Mouse (Mus musculus): ENCODE results near the gene Tcf3.

The Tcf3 gene

DNA sequence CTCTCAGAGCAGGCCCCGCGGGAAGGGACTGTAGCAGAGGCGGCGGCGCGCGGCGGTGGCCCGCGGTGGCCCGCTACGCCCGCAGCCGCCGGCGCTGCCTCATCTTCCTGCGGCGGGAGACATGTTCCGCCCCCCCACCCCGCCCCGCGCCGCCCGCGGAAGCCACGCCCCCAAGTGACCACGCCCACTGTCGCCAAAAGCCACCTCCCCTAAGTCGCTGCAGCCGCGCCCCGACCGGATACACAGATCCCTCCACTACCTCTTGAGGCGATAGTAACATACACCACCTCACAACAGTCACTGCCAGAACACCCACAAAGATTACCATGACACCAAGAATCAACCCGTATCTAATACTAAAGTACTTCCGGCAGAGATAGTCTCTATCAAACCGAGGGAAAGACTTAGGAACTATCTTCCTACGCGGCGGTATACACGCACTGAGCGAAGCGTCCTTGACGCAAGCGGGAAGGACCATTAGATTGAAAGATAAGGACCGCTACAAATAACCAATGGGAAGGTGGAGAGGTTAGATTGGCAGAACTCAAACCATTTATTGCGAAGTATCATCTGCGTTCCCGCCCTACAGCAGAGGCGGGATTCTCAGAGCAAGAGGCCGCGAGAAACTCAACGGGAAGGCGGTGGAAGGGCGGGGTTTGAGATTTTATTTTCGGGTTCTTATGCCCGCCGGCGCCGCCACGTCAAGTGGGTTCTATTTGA is at the start of gene Tcf3:
Gene Tcf3, minus strand, starts transcription at position 135 of the 720 bp plus-strand sequence.
- peak; percentile 89 to 93 for DNase-seq (ENCODE audit: low spot score in 2 of 2)

DNA sequence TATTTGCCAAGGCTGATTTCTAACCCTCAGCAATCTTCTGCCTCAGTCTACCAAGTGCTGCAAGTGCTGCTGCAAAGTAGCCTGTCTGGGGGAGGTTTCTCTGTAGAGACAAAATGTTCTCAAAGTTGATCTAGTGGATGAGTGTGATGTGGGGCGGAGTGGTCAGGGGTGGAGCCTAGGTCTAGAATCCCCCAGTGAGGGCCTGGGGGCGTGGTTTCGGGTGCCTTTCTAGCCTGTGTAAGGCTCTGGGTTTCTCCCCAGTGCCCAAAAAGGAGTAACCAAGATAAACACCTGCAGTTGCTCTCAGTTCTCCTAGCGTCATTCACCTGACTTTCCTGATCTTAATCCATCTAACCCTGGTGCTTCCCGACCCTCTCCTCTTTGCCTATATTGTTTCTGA is 47.6 kb upstream of the Tcf3 start:
- no peak for DNase-seq (ENCODE audit: low spot score in 2 of 2)

DNA sequence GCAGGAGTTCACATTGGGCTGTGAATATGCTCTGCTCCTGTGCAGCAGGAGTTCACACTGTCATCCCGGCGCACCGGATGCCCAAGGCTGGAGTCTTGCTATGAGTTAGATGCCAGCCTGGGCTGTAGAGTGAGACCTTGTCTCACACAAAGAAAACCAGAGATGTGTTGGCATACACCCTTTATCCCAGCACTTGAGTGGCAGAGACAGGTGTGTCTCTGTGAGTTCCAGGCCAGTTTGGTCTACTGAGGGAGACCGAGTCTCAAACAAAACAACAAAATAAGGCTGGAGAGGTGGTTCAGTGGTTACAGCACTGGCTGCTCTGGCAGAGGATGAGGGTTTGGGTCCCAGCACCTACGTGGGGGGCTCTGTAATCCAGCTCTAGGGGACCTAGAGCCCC is 45.1 kb upstream of the Tcf3 start:
- DNase-seq (ENCODE audit: low spot score in 2 of 2) = no peak

DNA sequence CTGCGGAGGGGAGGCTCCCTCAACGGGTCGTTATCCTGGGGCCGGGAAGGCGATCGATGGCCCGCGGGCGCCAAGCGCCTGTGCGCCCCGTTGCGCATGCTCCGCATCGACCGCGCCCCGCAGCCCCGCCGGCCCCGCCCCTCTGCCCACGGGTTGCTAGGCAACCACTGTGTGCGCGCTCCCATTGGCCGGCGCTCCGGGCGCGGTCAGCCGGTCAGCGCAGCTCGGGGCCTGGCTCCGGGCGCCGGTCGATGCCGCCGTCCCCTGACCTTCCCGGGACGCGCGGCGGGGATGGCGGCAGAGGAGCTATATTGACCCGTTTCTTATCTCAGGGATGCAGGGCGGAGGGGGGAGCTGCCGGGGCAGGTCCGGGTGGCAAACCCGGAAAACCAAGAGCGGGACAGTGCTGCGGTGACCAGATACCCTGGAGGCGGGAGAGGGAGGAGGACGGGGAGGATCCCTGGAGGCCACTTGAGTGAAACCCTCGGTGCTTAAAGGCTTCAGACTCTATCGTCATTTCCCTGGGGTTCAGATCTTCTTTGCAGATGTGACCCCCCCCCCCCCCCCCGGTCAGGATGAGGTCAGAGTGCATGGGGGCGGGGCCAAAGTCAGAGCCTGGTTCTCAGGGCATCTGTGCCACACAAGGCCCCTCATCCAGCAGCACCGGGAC is 42.0 kb upstream of the Tcf3 start:
- peak; percentile 64 to 81 for DNase-seq (ENCODE audit: low spot score in 2 of 2)

GRCm38 (mm10) chr10:80465066-80465465 is 31.6 kb upstream of the Tcf3 start:
- DNase-seq (ENCODE audit: low spot score in 2 of 2) = no peak

DNA sequence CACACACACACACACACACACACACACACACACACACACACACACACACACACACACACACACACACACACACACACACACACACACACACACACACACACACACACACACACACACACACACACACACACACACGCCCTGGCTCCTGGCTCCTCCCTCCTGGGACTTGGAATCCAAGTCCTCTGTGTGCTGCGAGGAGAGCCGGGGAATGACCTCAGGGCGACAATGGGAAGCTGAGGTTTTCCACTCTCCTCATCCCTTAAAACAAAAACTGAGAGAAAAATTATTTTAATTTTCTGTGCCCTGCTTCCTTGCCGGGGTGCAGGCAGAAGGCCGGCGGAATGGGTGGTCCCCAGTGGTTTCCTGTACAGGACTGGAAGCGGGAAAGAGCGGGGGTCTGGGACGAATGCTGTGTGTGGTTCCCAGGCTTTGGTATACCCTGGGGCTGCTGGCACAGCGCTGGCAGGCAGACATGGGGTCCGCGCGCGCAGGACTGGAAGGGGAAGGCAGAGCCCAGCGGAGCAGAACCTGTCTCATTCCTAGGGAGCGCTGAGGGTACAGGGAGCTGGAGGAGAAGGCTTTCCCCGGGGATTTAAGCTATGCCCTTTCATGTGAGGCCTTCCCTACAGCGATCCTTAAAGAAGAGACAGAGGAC is 31.1 kb upstream of the Tcf3 start:
- no peak for DNase-seq (ENCODE audit: low spot score in 2 of 2)

- DNase-seq (ENCODE audit: low spot score in 2 of 2) = no peak
Measured at GRCm38 (mm10) chr10:80461346-80461745, 27.9 kb upstream of the Tcf3 start.

GRCm38 (mm10) chr10:80460324-80460723 is 26.9 kb upstream of the Tcf3 start:
- no peak for DNase-seq (ENCODE audit: low spot score in 2 of 2)

DNA sequence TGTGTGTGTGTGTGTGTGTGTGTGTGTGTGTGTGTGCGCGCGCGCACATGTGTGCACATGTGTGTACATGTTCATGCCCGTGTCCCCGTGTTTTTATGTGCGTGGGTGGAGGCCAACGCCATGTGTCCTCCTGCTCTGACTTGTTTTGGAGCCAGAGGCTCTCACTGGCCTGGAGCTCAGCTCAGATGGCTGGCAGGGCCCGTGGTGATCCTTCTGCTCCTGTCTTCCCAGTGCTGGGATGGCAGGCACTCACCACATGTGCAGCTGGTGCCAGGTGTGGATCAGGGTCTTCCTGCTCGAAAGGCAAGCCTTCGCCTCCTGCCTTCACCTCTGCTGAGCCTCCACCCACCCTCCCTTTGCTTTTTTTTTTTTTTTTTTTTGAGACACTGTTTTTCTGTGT is 26.2 kb upstream of the Tcf3 start:
- no peak for DNase-seq (ENCODE audit: low spot score in 2 of 2)

DNA sequence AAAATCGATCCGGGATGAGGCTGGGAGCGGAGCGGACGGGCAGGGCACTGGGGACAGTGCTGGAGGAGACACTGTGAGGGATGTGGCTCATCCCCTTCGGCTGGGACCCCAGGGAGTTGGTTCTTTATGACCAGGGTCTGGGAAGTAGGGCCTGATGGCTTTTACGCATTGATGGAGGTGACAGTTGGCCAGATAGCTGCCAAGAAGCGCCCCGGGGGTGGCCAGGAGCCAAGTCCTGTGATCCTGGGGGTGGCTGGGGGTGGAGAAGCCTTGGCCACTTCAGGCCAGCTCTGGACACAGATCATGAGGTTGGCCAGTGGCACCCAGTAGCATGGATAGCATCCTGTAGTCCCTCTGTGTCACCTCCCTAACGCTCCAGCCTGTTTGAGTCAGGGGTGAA is 25.8 kb upstream of the Tcf3 start:
- DNase-seq (ENCODE audit: low spot score in 2 of 2) = no peak

GRCm38 (mm10) chr10:80455697-80456096 is 22.2 kb upstream of the Tcf3 start:
- no peak for DNase-seq (ENCODE audit: low spot score in 2 of 2)

DNA sequence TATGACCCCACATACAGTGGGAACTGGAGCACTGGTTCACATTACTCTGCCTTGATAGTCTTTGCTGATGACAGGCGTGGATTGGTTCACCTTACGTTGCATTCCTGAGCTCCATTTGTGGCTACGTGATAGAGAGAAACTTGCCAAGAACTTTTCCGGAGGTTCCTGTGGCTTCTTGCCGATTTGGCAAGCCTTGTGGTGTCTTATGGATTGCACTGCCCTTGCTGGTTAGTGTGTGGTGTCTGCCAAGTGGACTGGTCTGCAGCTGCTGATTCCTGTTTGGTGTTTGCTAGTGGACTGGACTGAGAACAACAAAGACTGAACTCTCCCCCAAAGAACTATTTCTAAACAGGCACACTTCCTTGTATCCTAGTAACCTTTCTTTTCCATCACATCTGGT is 21.3 kb upstream of the Tcf3 start:
- DNase-seq (ENCODE audit: low spot score in 2 of 2) = no peak

DNA sequence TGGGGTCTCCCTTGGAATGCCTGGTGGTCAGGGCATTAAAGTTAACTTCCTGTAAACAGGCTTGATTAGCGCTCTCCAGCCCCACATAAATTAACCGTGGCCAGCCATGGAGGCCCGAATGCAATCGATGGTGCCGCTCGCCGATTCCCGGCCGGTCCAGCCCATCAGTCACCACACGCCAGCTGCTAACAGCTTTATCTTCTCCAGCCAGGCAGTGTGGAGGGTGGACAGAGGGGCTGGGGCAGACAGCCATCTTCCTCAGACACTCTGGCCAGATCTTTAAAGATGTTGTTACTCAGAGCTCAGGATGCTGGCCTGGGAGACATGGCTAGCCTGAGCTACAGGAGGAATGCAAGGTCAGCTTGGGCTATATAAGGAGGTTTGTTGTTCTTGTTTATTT is 20.2 kb upstream of the Tcf3 start:
- DNase-seq (ENCODE audit: low spot score in 2 of 2) = no peak

DNA sequence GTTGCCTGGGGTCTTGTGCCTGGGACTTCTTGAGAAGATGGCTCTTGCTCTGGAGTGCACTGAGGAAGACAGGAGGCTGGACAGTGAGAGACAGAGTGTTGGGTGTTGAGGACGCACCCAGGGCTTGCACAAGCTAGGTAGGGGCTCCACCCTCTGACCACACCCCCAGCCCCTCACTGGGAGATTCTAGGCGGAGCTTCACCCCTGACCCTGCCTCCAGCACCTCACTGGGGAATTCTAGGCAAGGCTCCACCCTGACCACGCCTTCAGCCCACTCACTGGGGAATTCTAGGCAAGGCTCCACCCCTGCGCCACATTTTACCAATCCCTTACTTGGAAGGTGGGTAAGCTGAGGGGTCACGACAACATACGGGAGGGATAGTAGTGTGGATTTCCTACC is 17.2 kb upstream of the Tcf3 start:
- DNase-seq (ENCODE audit: low spot score in 2 of 2) = no peak

DNA sequence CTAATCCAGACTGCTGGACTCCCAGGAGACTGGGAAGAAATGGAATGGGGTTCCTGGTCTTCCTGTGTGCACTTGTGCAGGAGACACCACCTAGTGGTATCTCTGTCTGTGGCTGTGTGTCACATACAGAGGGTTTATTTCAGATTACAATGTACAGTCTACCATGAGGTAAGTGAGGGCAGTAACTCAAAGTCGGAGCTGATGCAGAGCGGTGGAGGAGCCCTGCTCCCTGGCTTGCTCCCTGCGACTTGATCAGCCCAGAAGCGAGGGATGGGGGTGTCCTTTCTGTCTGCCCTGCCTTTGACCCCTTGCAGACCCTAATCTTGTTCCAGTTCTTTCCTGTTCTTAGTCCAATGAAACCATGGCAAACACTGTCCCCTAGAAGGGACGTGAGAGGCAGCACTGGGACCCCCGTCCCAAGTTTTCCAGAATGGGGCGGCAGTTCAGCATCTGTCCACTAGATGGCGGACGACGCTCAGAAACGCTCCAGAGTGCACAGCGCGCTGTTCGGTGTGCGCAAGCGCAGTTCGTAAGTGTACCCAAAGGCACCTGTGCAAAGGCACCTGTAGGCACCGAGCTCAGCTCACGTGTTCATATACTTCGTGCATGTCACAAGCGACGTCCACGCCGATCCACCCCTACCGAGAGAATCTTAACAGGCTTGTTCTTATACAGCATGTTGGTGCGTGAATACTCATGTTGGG is 12.6 kb upstream of the Tcf3 start:
- DNase-seq (ENCODE audit: low spot score in 2 of 2) = peak; percentile 67 to 70

DNA sequence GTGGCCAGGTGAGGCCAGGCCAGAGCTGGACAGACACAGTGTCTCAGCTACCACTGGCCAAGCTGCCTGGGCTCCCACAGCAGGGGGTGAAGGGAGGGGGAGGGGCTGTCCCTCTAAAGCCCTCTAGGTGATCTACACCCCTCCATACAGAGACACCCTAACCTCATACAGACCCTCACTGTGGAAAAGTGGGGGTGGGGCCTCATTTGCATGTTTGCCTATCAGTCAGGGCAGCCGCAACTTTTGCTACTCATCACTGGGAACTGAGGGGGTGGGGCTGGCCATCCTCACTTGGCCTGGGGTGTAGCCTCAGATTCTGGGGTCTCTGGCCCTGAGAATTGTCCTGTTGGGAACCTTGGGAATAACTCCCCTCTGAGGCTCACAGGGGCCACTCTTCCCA is 11.6 kb upstream of the Tcf3 start:
- no peak for DNase-seq (ENCODE audit: low spot score in 2 of 2)

DNA sequence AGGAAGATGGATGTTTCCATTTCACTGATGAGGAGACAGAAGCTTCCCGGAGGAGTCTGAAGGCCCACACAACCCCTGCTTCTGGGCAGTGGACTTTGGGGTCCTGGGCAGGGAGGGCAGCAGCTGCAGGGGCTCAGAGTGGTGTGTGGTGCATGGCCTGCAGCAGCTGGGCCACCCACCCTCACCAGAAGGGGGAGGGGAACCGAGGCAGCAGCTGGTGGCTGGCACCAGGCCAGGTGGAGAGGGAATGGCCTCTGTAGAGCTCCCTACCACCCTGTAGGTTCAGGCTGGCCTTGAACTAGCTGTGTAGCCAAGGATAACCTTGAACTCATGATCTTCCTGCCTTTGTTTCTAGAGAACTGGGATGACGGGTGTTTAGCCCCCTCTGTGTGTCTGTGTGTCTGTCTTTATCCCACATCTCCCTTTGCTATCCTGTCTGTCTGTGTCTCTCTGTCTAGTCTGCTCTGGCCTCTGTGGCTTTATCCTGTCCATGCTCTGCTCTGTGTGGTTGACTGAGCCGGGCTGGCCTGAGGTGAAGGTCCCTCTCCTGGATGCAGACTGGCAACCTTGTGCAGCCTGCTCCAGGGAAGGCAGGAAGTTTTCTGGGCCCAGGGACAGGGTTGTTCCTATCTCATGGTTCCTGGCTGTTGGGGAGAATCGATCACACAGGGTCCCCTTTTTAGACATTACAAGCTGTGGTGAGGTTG is 11.0 kb upstream of the Tcf3 start:
- DNase-seq (ENCODE audit: low spot score in 2 of 2) = no peak

DNA sequence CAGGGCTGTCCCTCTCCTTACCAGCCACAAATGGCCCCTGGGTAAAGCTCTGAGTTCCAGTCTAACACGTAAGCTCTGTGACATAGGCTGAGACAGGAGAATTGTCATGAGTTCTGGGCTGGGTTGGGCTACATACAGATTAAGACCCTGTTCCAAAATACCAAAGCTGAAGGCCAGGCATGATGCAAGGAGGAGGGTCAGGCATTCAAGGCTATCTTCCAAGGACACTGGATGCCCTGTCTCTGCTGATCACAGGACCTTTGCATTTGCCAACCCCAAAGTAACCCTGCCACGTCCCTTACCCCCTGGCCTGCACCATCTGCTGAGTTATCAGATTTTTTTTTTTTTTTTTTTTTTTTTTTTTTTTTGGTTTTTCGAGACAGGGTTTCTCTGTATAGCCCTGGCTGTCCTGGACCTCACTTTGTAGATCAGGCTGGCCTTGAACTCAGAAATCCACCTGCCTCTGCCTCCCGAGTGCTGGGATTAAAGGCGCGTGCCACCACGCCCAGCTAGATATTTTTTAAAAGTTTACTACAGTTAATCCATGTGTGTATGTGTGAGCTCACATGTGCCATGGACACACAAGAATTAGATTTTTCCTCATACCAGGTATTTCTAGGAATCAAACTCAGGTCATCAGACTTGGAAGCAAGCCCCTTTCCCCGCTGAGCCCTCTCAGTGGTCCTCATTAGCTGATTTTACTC is 10.3 kb upstream of the Tcf3 start:
- DNase-seq (ENCODE audit: low spot score in 2 of 2) = no peak

DNA sequence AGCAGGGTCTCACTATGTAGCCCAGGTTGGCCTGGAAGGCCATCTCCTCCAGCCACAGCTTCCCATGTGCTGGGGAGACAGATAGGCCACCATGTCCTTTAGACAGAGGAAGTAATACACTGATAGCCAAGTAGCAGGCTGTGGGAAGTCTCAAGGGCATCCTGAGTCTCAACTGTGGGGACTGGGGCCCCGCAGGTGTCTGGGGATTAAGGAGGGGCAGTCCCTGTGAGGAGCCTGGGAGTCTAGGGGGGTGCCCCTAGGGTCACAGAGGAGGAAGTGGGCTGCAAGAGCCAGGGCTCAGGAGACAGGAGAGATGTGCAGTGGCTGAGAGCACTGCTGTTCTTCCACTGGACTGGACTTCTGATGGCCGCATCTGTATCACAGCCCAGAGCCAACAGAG is 9.5 kb upstream of the Tcf3 start:
- no peak for DNase-seq (ENCODE audit: low spot score in 2 of 2)

DNA sequence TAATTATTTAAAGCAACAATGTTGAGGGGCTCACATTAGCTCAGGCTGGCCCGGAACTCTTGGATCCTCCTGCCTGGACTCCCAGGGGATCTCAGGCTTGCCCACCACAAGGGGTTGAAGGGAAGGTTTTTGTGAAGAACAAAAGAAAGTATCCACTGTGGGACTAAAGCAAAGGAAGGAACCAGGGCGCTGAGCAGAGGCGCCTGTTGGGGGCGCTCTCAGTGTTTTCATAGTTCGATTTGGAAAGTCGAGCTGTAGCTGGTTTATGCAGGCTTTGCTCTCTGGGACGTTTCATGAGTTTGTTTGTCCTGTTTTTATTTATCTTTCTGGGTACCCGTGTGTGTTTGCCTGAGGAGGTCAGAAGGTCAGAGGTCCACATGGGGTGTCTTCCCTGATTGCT is 8.2 kb upstream of the Tcf3 start:
- DNase-seq (ENCODE audit: low spot score in 2 of 2) = no peak

DNA sequence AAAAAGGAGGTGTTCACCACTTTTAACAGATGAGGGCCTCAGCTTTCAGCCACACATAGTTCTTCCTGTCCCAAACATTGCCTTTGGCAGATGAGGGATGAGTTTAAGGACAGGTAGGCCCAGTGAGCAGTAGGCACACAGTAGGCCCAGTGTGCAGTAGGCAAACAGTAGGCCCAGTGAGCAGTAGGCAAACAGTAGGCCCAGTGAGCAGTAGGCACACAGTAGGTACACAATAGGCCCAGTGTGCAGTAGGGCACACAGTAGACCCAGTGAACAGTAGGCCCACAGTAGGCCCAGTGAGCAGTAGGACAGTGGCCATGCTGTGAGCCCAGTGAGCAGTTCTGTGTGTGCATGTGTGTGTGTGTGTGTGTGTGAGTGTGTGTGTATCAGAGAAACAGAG is 6.6 kb upstream of the Tcf3 start:
- DNase-seq (ENCODE audit: low spot score in 2 of 2) = no peak

Data from frontal cortex, postnatal 25 days (tissue).